Mouse (Mus musculus): ENCODE measurements around the gene Zdhhc1.

Gene Zdhhc1

GRCm38 (mm10) chr8:105476628-105477413, 19.9 kb downstream of the Zdhhc1 start:
- DNase-seq (ENCODE audit: low spot score), result no peak

- no peak for DNase-seq (ENCODE audit: low spot score)
These were observed 20.5 kb downstream of the Zdhhc1 start for GRCm38 (mm10) chr8:105476161-105476560.

DNA sequence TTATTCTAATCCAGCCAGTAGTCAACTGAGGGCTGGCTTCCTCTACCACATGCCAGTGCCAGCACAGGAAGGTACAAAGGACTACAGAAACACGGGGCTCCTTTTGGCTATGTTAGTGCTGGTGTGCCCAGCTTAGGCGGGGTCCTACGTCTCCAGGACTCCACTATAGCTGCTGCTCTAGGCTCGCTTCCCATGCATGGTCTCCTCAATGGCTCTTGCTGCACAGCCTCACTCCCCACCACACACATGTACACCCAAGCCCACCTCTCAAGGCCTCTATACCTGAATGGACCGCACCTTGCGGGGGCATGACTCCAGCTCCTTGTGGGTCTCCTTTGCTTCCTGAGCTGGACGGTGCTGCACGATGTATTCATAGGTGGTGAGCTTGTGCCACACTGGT, 21.0 kb downstream of the Zdhhc1 start:
- no peak for DNase-seq (ENCODE audit: low spot score)

DNA sequence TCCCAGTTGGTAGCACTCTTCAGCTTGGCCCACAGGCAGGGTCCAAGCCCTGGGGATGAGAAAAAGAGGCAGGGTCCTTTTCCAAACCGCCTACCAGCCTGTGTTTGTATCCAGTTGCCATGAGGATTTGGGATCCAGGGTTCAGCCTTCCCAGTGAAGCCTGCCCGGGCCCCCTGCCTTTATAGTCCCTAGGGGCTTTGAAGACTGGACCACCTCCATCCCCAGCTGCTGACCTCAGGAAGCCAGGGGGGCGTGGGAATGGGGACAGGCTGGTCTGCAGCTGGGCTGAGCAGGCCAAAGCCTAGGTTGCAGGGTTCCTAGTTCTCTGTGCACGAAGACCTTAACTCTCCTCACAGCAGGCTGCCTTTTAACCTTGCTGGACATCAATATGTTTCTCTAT, 21.4 kb downstream of the Zdhhc1 start:
- no peak for DNase-seq (ENCODE audit: low spot score)

DNA sequence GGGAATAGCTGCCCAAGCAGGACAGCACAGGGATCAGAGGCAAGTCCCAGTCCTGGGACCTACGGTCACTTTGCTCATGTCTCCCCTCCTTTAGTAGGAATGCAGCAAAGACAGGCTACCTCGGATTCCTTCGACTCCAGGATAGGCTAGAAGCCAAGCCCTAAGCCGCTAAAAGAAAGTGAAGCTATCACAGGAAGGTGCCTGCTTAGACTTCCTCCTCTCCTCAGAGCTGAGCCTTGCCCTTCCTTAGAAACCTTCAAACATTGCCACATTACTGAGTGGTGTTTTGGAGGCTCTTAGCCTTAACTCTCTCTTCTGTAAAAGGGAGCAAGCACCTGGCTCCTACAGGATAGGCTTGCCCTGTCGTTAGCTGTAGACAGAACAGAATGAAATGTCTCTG, 22.0 kb downstream of the Zdhhc1 start:
- no peak for DNase-seq (ENCODE audit: low spot score)

GRCm38 (mm10) chr8:105473816-105474606, 22.7 kb downstream of the Zdhhc1 start:
- no peak for DNase-seq (ENCODE audit: low spot score)

DNA sequence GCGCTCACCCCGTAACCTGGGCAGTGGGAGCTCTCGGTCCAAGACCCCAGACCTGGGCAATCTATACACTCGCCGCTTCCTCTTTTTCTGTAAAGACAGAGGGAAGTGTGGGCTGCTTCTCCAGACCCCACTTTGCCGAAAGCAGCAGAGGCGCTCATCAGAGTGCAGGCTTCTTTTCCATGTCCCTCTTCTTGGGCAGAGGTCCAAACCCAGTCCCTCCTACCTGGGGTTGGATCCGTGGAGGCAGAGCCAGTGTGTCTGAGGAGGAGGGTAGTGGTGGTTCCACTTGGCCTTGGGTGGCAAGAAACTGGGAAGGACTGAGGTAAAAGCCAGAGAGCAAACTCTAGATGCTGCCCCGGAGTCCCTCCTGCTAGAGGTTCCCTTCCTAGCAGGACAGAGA, 23.7 kb downstream of the Zdhhc1 start:
- DNase-seq (ENCODE audit: low spot score), result no peak

DNA sequence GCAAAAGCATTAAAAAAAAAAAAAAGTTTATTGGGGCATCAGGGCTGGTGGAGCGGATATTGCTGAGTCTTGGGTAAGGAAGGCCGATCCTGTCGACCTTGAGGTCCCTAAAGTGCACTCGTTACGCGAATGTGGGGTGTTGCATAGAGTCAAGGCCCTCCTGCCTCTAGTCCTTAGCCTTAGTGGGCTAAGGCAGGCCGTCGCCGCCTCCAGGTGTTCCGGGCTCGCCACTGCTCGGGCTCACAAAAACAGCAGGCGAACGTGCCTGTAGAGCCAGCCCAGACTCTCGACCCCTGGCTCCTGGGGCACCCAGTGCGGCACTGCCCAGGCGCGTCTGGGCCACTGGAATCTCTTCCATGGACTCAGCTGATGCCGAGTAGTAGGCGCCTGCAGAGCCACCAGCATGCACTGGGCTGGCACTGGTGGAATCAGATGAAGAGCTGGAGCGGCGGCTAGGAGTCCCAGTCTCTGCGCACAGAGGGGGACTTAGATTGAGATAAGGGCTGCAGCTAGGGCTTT, 24.2 kb downstream of the Zdhhc1 start:
- DNase-seq (ENCODE audit: low spot score), result no peak

- DNase-seq (ENCODE audit: low spot score), result peak; percentile 90
These were observed 25.2 kb downstream of the Zdhhc1 start, which contains the start of gene Tppp3 for GRCm38 (mm10) chr8:105471314-105472015. Gene Tppp3, minus strand, starts transcription at chr8:105471526.

DNA sequence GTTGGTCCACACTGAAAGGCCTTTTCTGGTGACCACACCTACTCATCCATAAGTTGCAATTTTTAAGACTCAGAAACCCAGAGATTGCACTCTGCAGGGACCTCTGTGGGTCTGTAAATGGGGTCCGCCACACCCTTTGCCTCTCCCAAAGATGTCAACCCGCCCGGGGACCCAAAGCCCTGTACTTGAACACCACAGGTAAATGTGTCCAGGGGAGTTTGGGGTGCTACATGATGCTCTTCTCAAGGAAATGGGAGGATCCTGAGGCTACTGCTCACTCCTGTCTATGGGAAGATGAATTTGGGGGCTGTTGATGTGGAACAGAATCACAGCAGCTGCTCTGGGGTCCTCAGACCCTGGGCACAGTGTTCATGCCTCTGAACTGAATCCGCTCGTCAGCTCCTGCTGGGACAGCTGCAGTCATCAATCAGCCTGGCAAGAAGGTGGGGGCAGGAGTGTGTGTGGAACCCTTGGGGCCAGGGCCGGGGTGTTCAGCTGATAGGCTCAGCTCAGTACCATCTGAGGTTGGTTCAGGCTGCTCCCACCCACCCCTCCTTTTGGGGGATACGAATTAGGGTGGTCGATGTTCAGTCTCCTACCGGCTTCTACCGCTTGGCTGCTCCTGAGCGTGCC, 25.9 kb downstream of the Zdhhc1 start:
- no peak for DNase-seq (ENCODE audit: low spot score)

DNA sequence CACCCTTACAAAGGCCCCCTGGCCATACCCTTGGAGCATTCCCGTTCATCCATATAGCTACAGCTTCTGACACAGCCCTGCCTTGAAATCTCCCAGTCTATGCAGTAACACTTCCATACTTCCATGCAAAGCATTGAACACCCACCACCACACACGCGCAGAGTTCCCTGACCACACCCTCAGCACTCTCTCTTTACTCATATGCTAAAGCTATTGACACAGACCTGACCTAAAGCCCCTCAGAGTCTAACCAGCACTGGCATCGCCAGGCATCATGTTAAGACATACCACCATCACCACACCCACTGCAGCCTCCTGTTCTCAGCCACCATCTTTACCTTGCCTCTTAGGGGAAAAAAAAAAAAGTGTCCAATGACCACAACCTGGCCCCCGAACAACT, 26.4 kb downstream of the Zdhhc1 start:
- no peak for DNase-seq (ENCODE audit: low spot score)

GRCm38 (mm10) chr8:105469816-105470215, 26.9 kb downstream of the Zdhhc1 start:
- DNase-seq (ENCODE audit: low spot score), result no peak

- DNase-seq (ENCODE audit: low spot score), result peak; percentile 61
These were observed 27.5 kb downstream of the Zdhhc1 start for GRCm38 (mm10) chr8:105469041-105469695.

- DNase-seq (ENCODE audit: low spot score), result no peak
These were observed 28.5 kb downstream of the Zdhhc1 start for GRCm38 (mm10) chr8:105468002-105468720.

GRCm38 (mm10) chr8:105467396-105467985, 29.2 kb downstream of the Zdhhc1 start:
- DNase-seq (ENCODE audit: low spot score), result no peak

DNA sequence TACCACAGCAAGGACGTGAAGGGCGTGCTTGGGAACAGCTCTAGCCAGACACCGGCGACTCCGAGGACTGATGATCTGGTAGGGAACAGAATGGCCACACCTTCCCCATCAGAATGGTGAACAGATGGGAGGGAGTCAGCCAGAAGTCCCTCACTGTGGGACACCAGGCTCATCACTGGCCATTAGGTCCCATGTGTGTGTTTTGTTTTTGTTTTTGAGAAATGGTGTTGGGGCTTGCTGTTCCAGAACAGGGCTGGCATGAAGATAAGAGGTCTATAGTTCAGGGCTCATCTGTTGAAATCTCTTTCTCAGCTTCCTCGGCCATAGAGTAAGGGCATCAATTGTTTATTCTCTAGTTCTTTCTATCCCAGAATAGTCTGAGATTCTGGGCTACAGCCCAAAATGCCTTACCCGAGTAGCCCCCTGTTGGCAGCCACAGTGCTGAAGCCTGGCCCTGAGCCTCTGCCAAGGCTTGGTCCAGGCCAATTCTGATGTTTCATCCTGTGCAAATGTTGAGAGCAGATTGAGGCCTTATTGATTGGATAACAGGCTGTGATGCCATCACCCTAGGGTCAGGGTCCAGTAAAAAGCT, 29.9 kb downstream of the Zdhhc1 start:
- peak; percentile 82 for DNase-seq (ENCODE audit: low spot score)

- DNase-seq (ENCODE audit: low spot score), result no peak
These were observed 30.5 kb downstream of the Zdhhc1 start for GRCm38 (mm10) chr8:105466246-105466645.

- no peak for DNase-seq (ENCODE audit: low spot score)
These were observed 32.1 kb downstream of the Zdhhc1 start for GRCm38 (mm10) chr8:105464595-105464994.

GRCm38 (mm10) chr8:105461085-105461803, 35.5 kb downstream of the Zdhhc1 start:
- no peak for DNase-seq (ENCODE audit: low spot score)
